Mouse (Mus musculus) layer of hippocampus, adult 2 months (tissue): ENCODE data around the gene Aptx. TPM values are rescaled to one million over a fixed set of nuclear protein-coding genes. Genes with fewer than 3 reads are reported as not detected.

ENCODE experiments used
- DNase-seq, 2 experiments: peaks; one replicate each; pipeline ENCODE4 v3.0.0; 2022; ENCODE audit warnings: low spot score in 2 of 2
- H3K27ac ChIP-seq: fragments of 200-600 bp; 2 replicates; pipeline ENCODE4 v1.8.1; 2022
- H3K4me3 ChIP-seq: fragments of 200-600 bp; 2 replicates; pipeline ENCODE4 v1.8.1; 2022; ENCODE audit warnings: mild to moderate bottlenecking
- CTCF ChIP-seq: fragments of 200-600 bp; conservative IDR thresholded peaks from 2 replicates; pipeline ENCODE4 v1.8.1; 2022; ENCODE audit warnings: antibody characterized with exemption, mild to moderate bottlenecking, moderate library complexity
- microRNA-seq, 2 experiments: library from miRNA; unstranded; fragments of <30 nt; microRNA quantifications; one replicate each; pipeline ENCODE4 v1.2.0; 2021
- total RNA-seq, 2 experiments: library from RNA; stranded (reverse); gene quantifications; 2 replicates each; pipeline ENCODE4 v1.2.3; 2021

The Aptx gene
- total RNA-seq, 2 experiments from 2014 or later = 26.8 to 29.0 TPM

GRCm38 (mm10) chr4:40640991-40641390 lies 62.0 kb downstream of the Aptx start:
- H3K27ac ChIP-seq = no peak overlapping the region
- no peak overlapping the region for H3K4me3 ChIP-seq
- no peak for DNase-seq
- TF ChIP-seq CTCF = peak; percentile 55

Small RNA genes within 50 kb of the gene (microRNA-seq; reads per million reads assigned to microRNA genes)
- 0 to 0.37 reads per million in 2 experiments for gene Mir207

Other genes with a start within 250 kb of the Aptx start
- gene Tmem215, start 231.0 kb downstream of the Aptx start, total RNA-seq = 10 to 100 TPM in 1 of 2 experiments, 1 to 10 TPM in 1; 5.9 to 10.1 TPM
- 100 to 1,000 TPM; 282 to 312 TPM for gene Dnaja1, start 19.0 kb upstream of the Aptx start, total RNA-seq
- gene Smu1, start 54.7 kb upstream of the Aptx start, total RNA-seq = 10 to 100 TPM; 51.4 to 52.3 TPM
- 10 to 100 TPM in 1 of 2 experiments, 1 to 10 TPM in 1; 8.5 to 10.8 TPM for gene B4galt1, start 150.8 kb upstream of the Aptx start, total RNA-seq
- gene Spink4, start 216.9 kb upstream of the Aptx start, total RNA-seq = not detected
- 100 to 1,000 TPM; 149 to 151 TPM for gene Bag1, start 245.1 kb upstream of the Aptx start, total RNA-seq
- gene Chmp5, start 245.2 kb upstream of the Aptx start, total RNA-seq = 10 to 100 TPM; 81.5 to 84.7 TPM